Mouse (Mus musculus): ENCODE results near the gene Lingo3. TPM values are rescaled to one million over a fixed set of nuclear protein-coding genes. Genes with fewer than 3 reads are reported as not detected.
A peak's percentile ranks its signal among the peaks of the same experiment; 100 is the strongest.
"Not testable (repeated sequence)": the region's sequence is repeated elsewhere in the genome, so short reads cannot be mapped to it uniquely, and the experiment has no call there.

Lingo3 gene
- polyA plus RNA-seq, 1 experiment: 29.4 TPM

DNA sequence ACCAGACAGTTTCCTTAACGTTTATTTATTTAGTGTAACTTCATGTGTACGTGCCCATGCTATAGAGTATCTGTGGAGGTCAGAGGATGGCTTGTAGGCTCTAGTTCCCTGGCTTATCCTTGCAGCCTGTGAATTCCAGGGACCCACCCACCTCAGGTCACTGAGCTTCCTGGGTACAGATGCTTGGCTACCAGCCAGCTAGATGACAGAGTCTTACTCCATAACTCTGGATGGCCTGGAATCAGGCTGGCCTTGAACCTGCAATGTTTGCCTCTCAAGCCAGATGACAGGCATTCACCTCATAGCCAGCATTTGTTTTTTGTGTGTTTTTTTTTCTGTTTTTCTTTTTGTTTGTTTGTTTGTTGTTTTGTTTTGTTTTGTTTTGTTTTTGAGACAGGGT lies 26.7 kb downstream of the Lingo3 start:
- no peaks in the 10 kb centered on the region for H3K4me1 ChIP-seq (ENCODE audit: control insufficient read depth, insufficient read depth, low read length)
- no peak overlapping the region for H3K4me3 ChIP-seq (ENCODE audit: insufficient read depth, low read length)
- TF ChIP-seq POLR2A (IDR thresholded peaks at IDR 0.05; ENCODE audit: extremely low read depth, insufficient read depth, low read length) (no peak), CTCF (IDR thresholded peaks at IDR 0.05; ENCODE audit: extremely low read depth, insufficient read depth, low read length) (no peak)
- no peak overlapping the region for H3K27ac ChIP-seq (ENCODE audit: insufficient read depth, low read length)

DNA sequence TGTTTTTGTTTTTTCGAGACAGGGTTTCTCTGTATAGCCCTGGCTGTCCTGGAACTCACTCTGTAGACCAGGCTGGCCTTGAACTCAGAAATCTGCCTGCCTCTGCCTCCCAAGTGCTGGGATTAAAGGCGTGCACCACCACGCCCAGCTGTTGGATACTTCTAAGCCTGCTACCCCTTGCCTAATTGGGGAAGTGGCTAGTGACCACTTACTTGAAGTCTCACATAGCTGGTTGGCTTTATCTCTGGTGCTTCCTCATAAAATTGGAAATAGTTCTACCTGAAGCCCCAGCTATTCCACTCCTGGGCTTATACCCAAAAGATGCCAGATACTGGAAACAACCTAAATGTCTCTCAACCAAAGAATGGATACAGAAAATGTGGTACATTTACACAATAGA lies 27.5 kb downstream of the Lingo3 start:
- not testable (repeated sequence) for H3K4me3 ChIP-seq (ENCODE audit: insufficient read depth, low read length); H3K27ac ChIP-seq (ENCODE audit: insufficient read depth, low read length)

DNA sequence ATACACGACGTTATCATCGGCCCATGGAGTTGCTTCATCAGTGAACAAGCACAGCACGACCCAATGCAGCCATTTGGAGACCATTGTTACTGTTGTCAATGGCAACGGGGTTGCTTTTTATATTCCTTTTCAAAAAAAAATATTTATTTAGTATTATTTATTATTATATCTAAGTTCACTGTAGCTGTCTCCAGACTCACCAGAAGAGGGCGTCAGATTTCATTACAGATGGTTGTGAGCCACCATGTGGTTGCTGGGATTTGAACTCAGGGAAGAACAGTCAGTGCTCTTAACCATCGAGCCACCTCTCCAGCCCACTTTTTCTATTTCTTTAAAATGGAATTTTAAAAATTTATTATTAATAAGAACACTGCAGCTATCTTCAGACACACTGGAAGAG lies 29.0 kb downstream of the Lingo3 start:
- H3K4me3 ChIP-seq (ENCODE audit: insufficient read depth, low read length): no peak overlapping the region
- no peak for TF ChIP-seq CTCF (IDR thresholded peaks at IDR 0.05; ENCODE audit: extremely low read depth, insufficient read depth, low read length)
- TF ChIP-seq POLR2A (IDR thresholded peaks at IDR 0.05; ENCODE audit: extremely low read depth, insufficient read depth, low read length): no peak
- H3K27ac ChIP-seq (ENCODE audit: insufficient read depth, low read length): no peak overlapping the region
- H3K4me1 ChIP-seq (ENCODE audit: control insufficient read depth, insufficient read depth, low read length): no peaks in the 10 kb centered on the region

More for the DNA sequence above, 27.5 kb downstream of the Lingo3 start:
- H3K4me1 ChIP-seq (ENCODE audit: control insufficient read depth, insufficient read depth, low read length): not testable (repeated sequence)

DNA sequence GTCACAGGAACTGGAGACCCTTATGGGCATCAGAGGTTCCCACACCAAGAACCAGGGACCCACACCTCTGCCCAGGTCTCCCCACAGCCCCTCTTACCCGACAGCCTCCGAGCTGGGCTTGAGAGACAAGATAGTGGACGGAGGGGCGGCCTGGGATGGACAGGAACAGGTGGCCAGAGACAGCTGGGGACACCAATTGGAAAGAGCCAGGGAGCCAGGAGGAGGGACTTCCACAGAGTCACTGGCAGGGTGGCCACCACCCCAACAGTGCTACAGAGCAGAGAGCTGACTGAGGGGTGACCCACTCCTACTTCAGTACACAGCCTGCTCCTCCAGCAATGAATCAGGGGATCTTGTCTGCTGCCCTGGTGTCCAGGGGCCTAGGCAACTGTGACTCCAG lies 30.5 kb downstream of the Lingo3 start, which contains the start of gene Jsrp1:
Jsrp1 (minus strand) TSS at position 133 of the 400 bp plus-strand sequence.
- H3K4me3 ChIP-seq (ENCODE audit: insufficient read depth, low read length): no peak within 1 kb of the TSS
- no peak within 1 kb of the TSS for H3K27ac ChIP-seq (ENCODE audit: insufficient read depth, low read length)
- no peak for TF ChIP-seq CTCF (IDR thresholded peaks at IDR 0.05; ENCODE audit: extremely low read depth, insufficient read depth, low read length)
- TF ChIP-seq POLR2A (IDR thresholded peaks at IDR 0.05; ENCODE audit: extremely low read depth, insufficient read depth, low read length): no peak
- no peaks in the 10 kb centered on the region for H3K4me1 ChIP-seq (ENCODE audit: control insufficient read depth, insufficient read depth, low read length)

DNA sequence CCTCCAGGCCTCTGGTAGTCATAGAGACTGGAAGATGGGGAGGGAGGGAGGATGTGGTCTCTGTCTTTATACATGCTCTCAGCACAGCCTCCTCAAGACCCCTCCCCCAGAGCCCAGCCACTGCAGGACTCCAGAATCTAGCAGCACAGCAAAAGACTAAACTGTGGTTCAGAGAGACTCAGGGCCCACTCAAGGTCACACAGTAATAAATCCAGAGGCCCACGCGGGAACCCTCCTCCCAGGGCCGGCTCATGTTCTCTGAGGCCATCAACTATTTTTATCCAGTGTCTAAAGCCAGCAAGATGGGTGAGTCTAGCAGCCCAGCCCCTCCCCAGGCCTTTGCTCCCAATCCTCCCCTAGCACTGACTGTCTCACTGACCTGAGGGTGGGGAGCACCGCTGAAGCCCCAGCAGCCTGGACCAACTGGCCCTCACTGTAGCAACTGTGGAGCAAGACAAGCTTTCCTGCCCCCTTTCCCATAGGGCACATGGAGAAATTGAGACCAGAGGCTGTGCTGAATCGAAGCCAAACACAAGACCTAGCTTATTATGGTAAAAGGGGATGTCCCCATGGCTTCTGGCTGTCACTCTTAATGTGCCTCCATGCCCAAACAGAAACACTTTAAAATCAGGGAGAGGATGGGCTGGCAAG lies 31.3 kb downstream of the Lingo3 start:
- Histone ChIP-seq H3K4me1 (ENCODE audit: control insufficient read depth, insufficient read depth, low read length) (no peaks in the 10 kb centered on the region), H3K4me3 (ENCODE audit: insufficient read depth, low read length) (no peak overlapping the region), H3K27ac (ENCODE audit: insufficient read depth, low read length) (no peak overlapping the region)
- no peak for TF ChIP-seq CTCF (IDR thresholded peaks at IDR 0.05; ENCODE audit: extremely low read depth, insufficient read depth, low read length)
- no peak for TF ChIP-seq POLR2A (IDR thresholded peaks at IDR 0.05; ENCODE audit: extremely low read depth, insufficient read depth, low read length)

DNA sequence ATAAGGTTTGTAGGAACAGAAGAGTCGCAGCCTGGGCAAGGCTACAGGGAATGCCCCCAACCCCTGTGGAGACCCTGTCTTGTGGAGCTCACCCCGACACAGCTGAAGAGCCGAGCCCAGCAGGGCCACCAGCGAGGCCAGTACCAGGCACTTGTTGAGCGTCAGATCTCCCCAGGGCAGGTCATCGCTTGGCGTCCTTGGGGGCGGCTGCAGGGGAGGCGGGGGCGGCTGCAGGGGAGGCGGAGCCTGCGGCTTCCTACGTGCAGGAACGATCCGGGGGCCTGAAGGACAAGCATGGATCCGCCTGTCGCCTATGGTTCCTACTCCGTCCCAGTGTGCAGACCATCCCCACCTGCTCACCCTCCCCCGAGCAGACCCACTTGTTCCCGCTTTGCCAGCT lies 33.8 kb downstream of the Lingo3 start:
- Histone ChIP-seq H3K27ac (ENCODE audit: insufficient read depth, low read length) (no peak overlapping the region), H3K4me3 (ENCODE audit: insufficient read depth, low read length) (no peak overlapping the region), H3K4me1 (ENCODE audit: control insufficient read depth, insufficient read depth, low read length) (0 out of 2 replicates have a peak, but pooled peaks cover 2% of the 10 kb centered on the region)
- TF ChIP-seq POLR2A (IDR thresholded peaks at IDR 0.05; ENCODE audit: extremely low read depth, insufficient read depth, low read length) (no peak), CTCF (IDR thresholded peaks at IDR 0.05; ENCODE audit: extremely low read depth, insufficient read depth, low read length) (no peak)

DNA sequence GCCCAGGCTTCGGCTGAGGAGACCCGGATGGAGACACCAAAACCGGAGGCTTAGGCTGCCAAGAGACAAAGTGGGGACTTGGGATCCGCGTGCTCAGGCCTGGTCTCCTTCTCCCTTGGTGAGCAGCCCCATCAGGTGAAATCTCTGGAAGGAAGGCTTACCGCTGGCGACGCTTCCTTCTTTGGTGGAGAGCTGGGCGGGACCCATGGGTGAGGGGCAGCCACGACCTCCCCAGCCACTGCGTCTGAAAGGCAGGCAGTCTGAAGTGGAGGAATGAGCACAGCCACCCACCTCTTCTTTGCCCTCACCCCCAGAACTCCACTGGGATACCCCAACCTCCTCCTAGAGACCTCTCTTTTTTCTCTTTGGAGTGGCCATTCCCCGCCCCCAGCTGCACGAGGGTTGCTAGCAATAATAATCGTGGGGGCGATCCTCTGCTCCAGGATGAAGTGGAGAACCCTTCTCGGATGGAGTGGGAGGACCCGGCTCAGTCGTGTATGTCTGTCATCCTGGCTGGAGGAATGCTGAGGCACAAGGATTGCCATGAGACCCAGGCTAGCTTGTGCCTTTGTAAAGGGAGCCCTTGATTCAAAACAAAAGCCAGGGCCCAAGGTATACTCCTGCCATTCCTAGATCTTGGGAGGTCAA lies 34.7 kb downstream of the Lingo3 start:
- Histone ChIP-seq H3K27ac (ENCODE audit: insufficient read depth, low read length) (no peak overlapping the region; the same call in 1 of the 2 replicates), H3K4me1 (ENCODE audit: control insufficient read depth, insufficient read depth, low read length) (0 out of 2 replicates have a peak, but pooled peaks cover 2% of the 10 kb centered on the region), H3K4me3 (ENCODE audit: insufficient read depth, low read length) (peak overlapping the region; percentile 0; the same call in 1 of the 2 replicates)
- TF ChIP-seq POLR2A (IDR thresholded peaks at IDR 0.05; ENCODE audit: extremely low read depth, insufficient read depth, low read length) (no peak), CTCF (IDR thresholded peaks at IDR 0.05; ENCODE audit: extremely low read depth, insufficient read depth, low read length) (no peak)

DNA sequence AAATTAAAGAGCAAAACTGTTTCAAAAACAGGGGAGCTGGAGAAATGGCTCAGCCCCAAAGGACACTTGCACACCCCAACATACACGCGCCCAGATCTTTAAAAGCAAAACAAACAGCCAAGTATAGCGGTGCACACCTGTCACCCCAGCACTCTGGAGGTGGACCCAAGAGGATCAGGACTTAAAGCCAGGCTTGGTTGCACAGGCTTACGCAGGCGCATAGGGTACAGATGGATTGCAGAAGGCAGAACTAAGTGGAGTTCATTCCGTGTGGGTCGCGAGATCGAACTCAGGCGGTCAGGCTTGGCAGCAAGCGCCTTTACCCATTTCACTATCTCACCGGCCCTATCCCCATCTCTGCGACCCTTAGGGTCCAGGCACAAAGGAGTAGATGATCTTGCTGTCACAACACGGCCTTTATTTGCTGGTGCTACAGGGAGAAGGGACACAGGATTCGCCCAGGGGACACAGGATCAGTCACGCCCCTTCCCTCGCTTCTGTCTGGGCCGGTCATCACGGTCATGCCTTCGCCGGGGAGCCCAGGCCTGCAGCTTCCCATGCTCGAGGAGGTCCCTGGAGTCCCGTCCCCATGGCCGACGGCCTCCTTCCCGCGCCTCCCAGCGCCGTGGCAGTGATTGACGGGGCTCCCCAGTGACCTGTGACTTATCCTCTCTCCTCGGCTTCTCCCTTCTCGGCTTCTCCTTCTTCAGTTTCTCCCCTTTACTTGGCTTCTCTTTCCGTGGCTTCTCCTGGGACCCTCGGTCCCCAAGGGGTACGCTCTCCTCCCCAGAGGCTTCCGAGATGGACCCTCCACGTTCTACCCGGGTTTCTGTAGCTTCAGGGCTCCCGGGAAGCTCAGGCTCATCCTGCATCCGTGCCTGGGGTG lies 35.5 kb downstream of the Lingo3 start:
- TF ChIP-seq POLR2A (IDR thresholded peaks at IDR 0.05; ENCODE audit: extremely low read depth, insufficient read depth, low read length) (0 out of 2 replicates have a peak, but pooled peaks have one; percentile 31), CTCF (IDR thresholded peaks at IDR 0.05; ENCODE audit: extremely low read depth, insufficient read depth, low read length) (no peak)
- Histone ChIP-seq H3K4me3 (ENCODE audit: insufficient read depth, low read length) (peak overlapping the region; percentile 0), H3K27ac (ENCODE audit: insufficient read depth, low read length) (0 out of 2 replicates have a peak overlapping the region, but pooled peaks have one; percentile 8), H3K4me1 (ENCODE audit: control insufficient read depth, insufficient read depth, low read length) (0 out of 2 replicates have a peak, but pooled peaks cover 2% of the 10 kb centered on the region)

DNA sequence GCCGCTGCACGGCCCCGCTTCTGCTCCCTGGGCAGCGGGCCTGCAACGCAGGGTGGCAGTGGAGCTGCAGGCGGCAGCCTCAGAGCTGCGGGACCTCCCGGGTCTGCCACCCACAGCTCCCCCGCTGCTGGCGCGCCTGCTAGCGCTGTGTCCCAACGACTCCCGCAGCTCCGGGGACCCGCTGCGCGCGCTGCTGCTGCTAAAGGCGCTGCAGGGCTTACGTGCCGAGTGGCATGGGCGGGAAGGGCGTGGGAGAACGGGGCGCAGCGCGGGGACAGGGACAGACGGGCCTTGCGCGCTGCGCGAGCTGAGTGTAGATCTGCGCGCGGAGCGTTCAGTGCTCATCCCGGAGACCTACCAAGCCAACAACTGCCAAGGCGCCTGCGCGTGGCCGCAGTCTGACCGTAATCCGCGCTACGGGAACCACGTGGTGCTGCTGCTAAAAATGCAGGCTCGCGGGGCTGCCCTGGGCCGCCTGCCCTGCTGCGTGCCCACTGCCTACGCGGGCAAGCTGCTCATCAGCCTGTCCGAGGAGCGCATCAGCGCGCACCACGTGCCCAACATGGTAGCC lies 36.7 kb downstream of the Lingo3 start:
- TF ChIP-seq POLR2A (IDR thresholded peaks at IDR 0.05; ENCODE audit: extremely low read depth, insufficient read depth, low read length): peak; percentile 78; the same call in 1 of the 2 replicates
- no peak for TF ChIP-seq CTCF (IDR thresholded peaks at IDR 0.05; ENCODE audit: extremely low read depth, insufficient read depth, low read length)
- Histone ChIP-seq H3K27ac (ENCODE audit: insufficient read depth, low read length) (peak overlapping the region; percentile 91), H3K4me3 (ENCODE audit: insufficient read depth, low read length) (peak overlapping the region; percentile 3), H3K4me1 (ENCODE audit: control insufficient read depth, insufficient read depth, low read length) (0 out of 2 replicates have a peak, but pooled peaks cover 2% of the 10 kb centered on the region)

Data from cortical plate, adult 2 months (tissue).